In genomic region chr2:157692365-157692932, GRCm38 (mm10) we compare ENCODE assay signal across 15 mouse cellular contexts. TPM values are rescaled to one million over a fixed set of nuclear protein-coding genes. Genes with fewer than 3 reads are reported as not detected.
DNase-seq lines count a peak whose midpoint lies in the region; ATAC-seq and TF ChIP-seq lines count a peak whose summit lies in the region.
"Had no signal": no experiment of that assay in that cellular context is flagged by ENCODE, and none has a peak within 500 bp of the region (broad histone marks: within the 10 kb centered on the region; RNA-seq: fewer than 3 reads in every experiment).

No protein-coding gene starts in this region.

- H3K4me3 ChIP-seq in kidney, embryonic 16.5 days (ENCODE audit: low read length): no peak overlapping the region
- no peak overlapping the region for H3K4me3 ChIP-seq in kidney, adult 2 months (ENCODE audit: insufficient read depth, low read depth, low read length)
- H3K4me3 ChIP-seq in hindbrain, embryonic 13.5 days: no peak overlapping the region
- no peak overlapping the region for H3K4me3 ChIP-seq in limb, embryonic 13.5 days
- H3K4me3 ChIP-seq: liver, embryonic 12.5 days had no signal

- H3K9ac ChIP-seq in kidney, embryonic 16.5 days (replicated peaks; ENCODE audit: low read length): peak overlapping the region; percentile 23; the same call in 1 of the 2 replicates
- no peak overlapping the region for H3K9ac ChIP-seq in hindbrain, embryonic 13.5 days
- peak overlapping the region; percentile 19; the same call in 1 of the 2 replicates for H3K9ac ChIP-seq in limb, embryonic 13.5 days
- H3K9ac ChIP-seq: liver, embryonic 12.5 days had no signal

- peaks cover 38% of the 10 kb centered on the region for H3K4me1 ChIP-seq in kidney, embryonic 16.5 days (ENCODE audit: insufficient read depth, low read length)
- H3K4me1 ChIP-seq in kidney, adult 2 months (ENCODE audit: control insufficient read depth, insufficient read depth, low read length): 0 out of 2 replicates have a peak, but pooled peaks cover 4% of the 10 kb centered on the region
- peaks cover 40% of the 10 kb centered on the region for H3K4me1 ChIP-seq in hindbrain, embryonic 13.5 days (replicated peaks)
- H3K4me1 ChIP-seq in limb, embryonic 13.5 days: peaks cover 24% of the 10 kb centered on the region
- H3K4me1 ChIP-seq: liver, embryonic 12.5 days had no signal

- H3K27me3 ChIP-seq in kidney, embryonic 16.5 days (ENCODE audit: insufficient read depth, low read length): peaks cover 4% of the 10 kb centered on the region; the same call in 1 of the 2 replicates
- no peaks in the 10 kb centered on the region for H3K27me3 ChIP-seq in kidney, adult 2 months (replicated peaks; ENCODE audit: control insufficient read depth, insufficient read depth, low read length)
- 0 out of 2 replicates have a peak, but pooled peaks cover 7% of the 10 kb centered on the region for H3K27me3 ChIP-seq in hindbrain, embryonic 13.5 days
- H3K27me3 ChIP-seq in limb, embryonic 13.5 days: no peaks in the 10 kb centered on the region; the same call in 1 of the 2 replicates

- no peak for TF ChIP-seq POLR2A in kidney, adult 2 months (IDR thresholded peaks at IDR 0.05; ENCODE audit: low read depth, low read length)

- no peaks in the 10 kb centered on the region for H3K9me3 ChIP-seq in kidney, embryonic 16.5 days (ENCODE audit: low read length)
- H3K9me3 ChIP-seq in hindbrain, embryonic 13.5 days: no peaks in the 10 kb centered on the region
- H3K9me3 ChIP-seq in limb, embryonic 13.5 days: no peaks in the 10 kb centered on the region
- H3K9me3 ChIP-seq: liver, embryonic 12.5 days had no signal

- no peak for TF ChIP-seq CTCF in kidney, adult 2 months (conservative IDR thresholded peaks at IDR 0.05; ENCODE audit: insufficient read depth, insufficient read length, low read depth, low read length)

- no peak for DNase-seq in kidney, adult 2 months
- DNase-seq in embryo, embryonic 11 days: peak; percentile 54
- DNase-seq in frontal cortex, adult 2 months (ENCODE audit: extremely low spot score in 1 of 2, low spot score in 1 of 2): no peak
- DNase-seq in right cerebral cortex, postnatal 25 days: no peak
- DNase-seq: cerebellum, adult 9-11 months; gastrocnemius, postnatal 36 days; heart, postnatal 36 days; layer of hippocampus, adult 9-11 months; right cerebral cortex, postnatal 14 days had no signal

- peak; percentile 53; the same call in 1 of the 2 replicates for ATAC-seq in kidney, embryonic 16.5 days (ENCODE audit: low FRiP score, low TSS enrichment)
- no peak for ATAC-seq in hindbrain, embryonic 13.5 days (ENCODE audit: low FRiP score)
- no peak for ATAC-seq in limb, embryonic 13.5 days (ENCODE audit: low FRiP score, low read depth)
- ATAC-seq in CD4-positive, CD25-positive, alpha-beta regulatory T cell, adult 4 months: no peak
- ATAC-seq: liver, embryonic 12.5 days had no signal

- H3K36me3 ChIP-seq in kidney, embryonic 16.5 days (ENCODE audit: insufficient read depth, low read length): no peaks in the 10 kb centered on the region
- H3K36me3 ChIP-seq in kidney, adult 2 months (ENCODE audit: control insufficient read depth, insufficient read depth, low read length): no peaks in the 10 kb centered on the region
- no peaks in the 10 kb centered on the region for H3K36me3 ChIP-seq in hindbrain, embryonic 13.5 days
- no peaks in the 10 kb centered on the region for H3K36me3 ChIP-seq in limb, embryonic 13.5 days
- H3K36me3 ChIP-seq: liver, embryonic 12.5 days had no signal

- H3K4me2 ChIP-seq in kidney, embryonic 16.5 days (replicated peaks; ENCODE audit: low read depth, low read length): peak overlapping the region; percentile 14; the same call in 1 of the 2 replicates
- H3K4me2 ChIP-seq in hindbrain, embryonic 13.5 days: no peak overlapping the region
- no peak overlapping the region for H3K4me2 ChIP-seq in limb, embryonic 13.5 days (replicated peaks)
- H3K4me2 ChIP-seq: liver, embryonic 12.5 days had no signal

- 12% methylated on average over 17 of the region's 17 CpGs for WGBS in kidney, embryonic 16.5 days
- WGBS in kidney, adult 2 months: 24% methylated on average over 17 of the region's 17 CpGs
- WGBS in hindbrain, embryonic 13.5 days: 17% methylated on average over 17 of the region's 17 CpGs
- 10% methylated on average over 17 of the region's 17 CpGs for WGBS in limb, embryonic 13.5 days

- H3K27ac ChIP-seq in kidney, embryonic 16.5 days (ENCODE audit: low read length): peak overlapping the region; percentile 71
- no peak overlapping the region for H3K27ac ChIP-seq in kidney, adult 2 months (ENCODE audit: insufficient read depth, low read depth, low read length)
- peak overlapping the region; percentile 74 for H3K27ac ChIP-seq in hindbrain, embryonic 13.5 days
- H3K27ac ChIP-seq in limb, embryonic 13.5 days: no peak overlapping the region
- H3K27ac ChIP-seq: liver, embryonic 12.5 days; stomach, postnatal 0 days had no signal

RNA-seq across cellular contexts. Expression of gene Ctnnbl1, which starts 44.8 kb away (rescaled TPM):
- polyA plus RNA-seq in kidney, embryonic 16.5 days (2015; fragmentation: Nextera tagmentation; extraction: Ambion mirVana): 71.6 and 72.0 TPM in 2 replicates
- 16.7 and 17.6 TPM in 2 replicates for polyA plus RNA-seq in kidney, adult 2 months (2012; rRNA removed)
- polyA plus RNA-seq in hindbrain, embryonic 13.5 days (2015; fragmentation: Nextera tagmentation; extraction: Ambion mirVana): 70.6 and 72.8 TPM in 2 replicates
- 66.8 and 67.4 TPM in 2 replicates for polyA plus RNA-seq in limb, embryonic 13.5 days (2015; fragmentation: Nextera tagmentation; extraction: Ambion mirVana)
- 10 to 100 TPM; 71.0 to 71.9 TPM for polyA plus RNA-seq in CD4-positive, CD25-positive, alpha-beta regulatory T cell, adult 4 months (2017; shearing (Covaris generic))
- polyA plus RNA-seq in frontal cortex, adult 2 months (2012; rRNA removed): 29.1 and 30.8 TPM in 2 replicates

Comparison
In these comparisons a context has a peak if more than half of its experiments do, and no peak if none do; other contexts are left out.
1. H3K27ac ChIP-seq: peak in kidney, embryonic 16.5 days (single experiment) and hindbrain, embryonic 13.5 days (single experiment); none in kidney, adult 2 months (single experiment) and limb, embryonic 13.5 days (single experiment).